Mouse (Mus musculus) heart, adult 2 months (tissue): ENCODE data around the gene Traf4. TPM values are rescaled to one million over a fixed set of nuclear protein-coding genes. Genes with fewer than 3 reads are reported as not detected.
A peak's percentile ranks its signal among the peaks of the same experiment; 100 is the strongest.

Experiments used
- DNase-seq, 2 experiments: peaks; one replicate each; pipeline ENCODE4 v3.0.0; 2021
- H3K27ac ChIP-seq: fragments of 200-600 bp; 2 replicates; pipeline ENCODE4 v1.8.1; 2022
- H3K27me3 ChIP-seq: fragments of 200-500 bp; 2 replicates; pipeline ENCODE4 v1.6.1; 2012; ENCODE audit warnings: mild to moderate bottlenecking, low read length, inconsistent platforms, mixed read lengths; ENCODE audit not compliant: control insufficient read depth, insufficient read depth
- H3K36me3 ChIP-seq: fragments of 200-500 bp; 2 replicates; pipeline ENCODE4 v1.6.1; 2012; ENCODE audit warnings: low read length, inconsistent platforms; ENCODE audit not compliant: control insufficient read depth, insufficient read depth
- H3K4me1 ChIP-seq: fragments of 200-500 bp; 2 replicates; pipeline ENCODE4 v1.6.1; 2011; ENCODE audit warnings: low read length; ENCODE audit not compliant: control insufficient read depth, insufficient read depth
- H3K4me3 ChIP-seq: fragments of 200-600 bp; 2 replicates; pipeline ENCODE4 v1.8.1; 2022
- H3K79me2 ChIP-seq: fragments of 200-500 bp; replicated peaks from 2 replicates; pipeline ENCODE4 v1.6.1; 2012; ENCODE audit warnings: mild to moderate bottlenecking, inconsistent platforms, low read length, moderate library complexity, mixed read lengths; ENCODE audit not compliant: control insufficient read depth, insufficient read depth
- H3K9ac ChIP-seq: fragments of 200-500 bp; 2 replicates; pipeline ENCODE4 v1.6.1; 2012; ENCODE audit warnings: low read depth, mild to moderate bottlenecking, control low read depth, inconsistent platforms, low read length, mixed read lengths
- CTCF ChIP-seq: fragments of 200-600 bp; IDR thresholded peaks from 2 replicates; pipeline ENCODE4 v1.8.1; 2022; ENCODE audit warnings: antibody characterized with exemption, mild to moderate bottlenecking, moderate library complexity
- EP300 ChIP-seq: fragments of 200-500 bp; IDR thresholded peaks from 2 replicates; pipeline ENCODE4 v1.6.1; 2011; ENCODE audit warnings: low read depth, low read length, control low read depth; ENCODE audit not compliant: insufficient read depth
- POLR2A ChIP-seq: fragments of 200-500 bp; IDR thresholded peaks from 2 replicates; pipeline ENCODE4 v1.6.1; 2011; ENCODE audit warnings: mild to moderate bottlenecking, low read depth, low read length, control low read depth; ENCODE audit not compliant: insufficient read depth
- WGBS: fragments of 180-500 bp; shearing (Covaris S2); methylation state at CpG from one replicate; pipeline ENCODE4 v1.1.7; 2018; 5-methylcytosine and 5-hydroxymethylcytosine counted together
- intact Hi-C: fragments of 180-260 bp; cut with DNase I; formaldehyde crosslinking; loops from one replicate; pipeline ENCODE4 v1.15.1; 2025
- polyA plus RNA-seq: library from polyadenylated mRNA; depleted of rRNA; stranded (reverse); fragments of >200 nt; gene quantifications from 2 replicates; pipeline ENCODE4 v1.2.3, GENCODE M21; 2012
- total RNA-seq, 2 experiments: library from RNA; stranded (reverse); gene quantifications; 2 replicates each; pipeline ENCODE4 v1.2.3; 2021

Gene Traf4
- total and polyA plus RNA-seq, 3 experiments, result 3.7 to 13.4 (median 6.0) TPM

- 71% methylated on average over 4 of the region's 4 CpGs for WGBS
- Histone ChIP-seq H3K36me3 (no peaks in the 10 kb centered on the region), H3K9ac (no peak overlapping the region), H3K27me3 (no peaks in the 10 kb centered on the region), H3K27ac (no peak overlapping the region), H3K79me2 (no peaks in the 10 kb centered on the region), H3K4me3 (no peak overlapping the region), H3K4me1 (peaks cover 2% of the 10 kb centered on the region; the same call in 1 of the 2 replicates)
- intact Hi-C loops, result no loop called here
- no peak for TF ChIP-seq EP300
- peak; percentile 41 for TF ChIP-seq CTCF
- no peak for DNase-seq
Measured at GRCm38 (mm10) chr11:78171328-78171727, 5.9 kb upstream of the Traf4 start.

- Histone ChIP-seq H3K27ac (no peak overlapping the region), H3K27me3 (no peaks in the 10 kb centered on the region), H3K4me1 (no peaks in the 10 kb centered on the region), H3K4me3 (no peak overlapping the region), H3K79me2 (no peaks in the 10 kb centered on the region), H3K36me3 (no peaks in the 10 kb centered on the region), H3K9ac (no peak overlapping the region)
- no peak for DNase-seq
- TF ChIP-seq EP300 (no peak), POLR2A (no peak), CTCF (no peak)
- WGBS, result 88% methylated on average over 15 of the region's 15 CpGs
- intact Hi-C loops, result no loop called here
Measured at GRCm38 (mm10) chr11:78170306-78170705, 4.9 kb upstream of the Traf4 start.

- H3K4me1 ChIP-seq, result no peaks in the 10 kb centered on the region
- H3K27me3 ChIP-seq, result no peaks in the 10 kb centered on the region
- H3K27ac ChIP-seq, result no peak overlapping the region
- 69% methylated on average over 19 of the region's 19 CpGs for WGBS
- peak in 1 of 2 experiments; percentile 34 for DNase-seq
- H3K9ac ChIP-seq, result no peak overlapping the region
- no peak overlapping the region for H3K4me3 ChIP-seq
- TF ChIP-seq EP300, result no peak
- no peak for TF ChIP-seq POLR2A
- no peak for TF ChIP-seq CTCF
- intact Hi-C loops, result loop anchor here (5.0 kb wide), 1 partner anchor 562 kb away; the partner anchor contains the start of gene Taok1
- H3K36me3 ChIP-seq, result no peaks in the 10 kb centered on the region
- H3K79me2 ChIP-seq, result no peaks in the 10 kb centered on the region
Measured at GRCm38 (mm10) chr11:78168541-78169468, 3.4 kb upstream of the Traf4 start.

- Histone ChIP-seq H3K4me3 (no peak overlapping the region), H3K9ac (no peak overlapping the region), H3K27ac (no peak overlapping the region), H3K79me2 (no peaks in the 10 kb centered on the region), H3K4me1 (peaks cover 3% of the 10 kb centered on the region; the same call in 1 of the 2 replicates), H3K36me3 (no peaks in the 10 kb centered on the region), H3K27me3 (no peaks in the 10 kb centered on the region)
- no peak for DNase-seq
- 92% methylated on average over 14 of the region's 14 CpGs for WGBS
- intact Hi-C loops, result loop anchor here (5.0 kb wide), 1 partner anchor 560 kb away; the partner anchor contains the start of gene Taok1
- TF ChIP-seq EP300, result no peak
- no peak for TF ChIP-seq POLR2A
Measured at GRCm38 (mm10) chr11:78167257-78167959, 2.0 kb upstream of the Traf4 start.

GRCm38 (mm10) chr11:78166640-78167039 lies 1.3 kb upstream of the Traf4 start:
- Histone ChIP-seq H3K9ac (no peak overlapping the region), H3K27ac (no peak overlapping the region)
- intact Hi-C loops, result loop anchor here (5.0 kb wide), 1 partner anchor 559 kb away; the partner anchor contains the start of gene Taok1

More at GRCm38 (mm10) chr11:78166640-78167039, 1.3 kb upstream of the Traf4 start:
- no peaks in the 10 kb centered on the region for H3K79me2 ChIP-seq
- no peaks in the 10 kb centered on the region for H3K27me3 ChIP-seq
- WGBS, result 90% methylated on average over 6 of the region's 6 CpGs
- H3K4me1 ChIP-seq, result peaks cover 3% of the 10 kb centered on the region; the same call in 1 of the 2 replicates
- no peak overlapping the region for H3K4me3 ChIP-seq
- no peak for DNase-seq
- H3K36me3 ChIP-seq, result no peaks in the 10 kb centered on the region
- TF ChIP-seq CTCF (no peak), EP300 (no peak), POLR2A (no peak)
